Mouse (Mus musculus) kidney, postnatal 0 days (tissue): ENCODE results near the gene Irf7. TPM values are rescaled to one million over a fixed set of nuclear protein-coding genes. Genes with fewer than 3 reads are reported as not detected.

ENCODE experiments used
- ATAC-seq: fragments of 200-750 bp; cut with Nextera tagmentation; replicated peaks from 2 replicates; pipeline ENCODE4 v1.8.0; 2017; ENCODE audit warnings: low read depth, moderate number of reproducible peaks, moderate TSS enrichment, moderate library complexity; ENCODE audit not compliant: low FRiP score
- DNase-seq: peaks from one replicate; pipeline ENCODE4 v3.0.0-alpha.2; 2016; ENCODE audit warnings: low spot score
- H3K27ac ChIP-seq: fragments of 300-500 bp; sonication (generic); 2 replicates; pipeline ENCODE4 v1.5.1; 2014; ENCODE audit warnings: mild to moderate bottlenecking
- H3K27me3 ChIP-seq: fragments of 300-500 bp; sonication (generic); 2 replicates; pipeline ENCODE4 v1.6.1; 2014; ENCODE audit warnings: low read length, mixed read lengths; ENCODE audit not compliant: insufficient read depth
- H3K36me3 ChIP-seq: fragments of 300-500 bp; sonication (generic); 2 replicates; pipeline ENCODE4 v1.6.1; 2014; ENCODE audit warnings: low read length, mixed read lengths; ENCODE audit not compliant: insufficient read depth
- H3K4me1 ChIP-seq: fragments of 300-500 bp; sonication (generic); replicated peaks from 2 replicates; pipeline ENCODE4 v1.6.1; 2014; ENCODE audit warnings: antibody characterized with exemption, low read length, mixed read lengths; ENCODE audit not compliant: insufficient read depth
- H3K4me2 ChIP-seq: fragments of 300-500 bp; sonication (generic); 2 replicates; pipeline ENCODE4 v1.6.1; 2014; ENCODE audit warnings: mild to moderate bottlenecking, low read length, moderate library complexity, mixed read lengths
- H3K4me3 ChIP-seq: fragments of 300-500 bp; sonication (generic); replicated peaks from 2 replicates; pipeline ENCODE4 v1.5.1; 2014; ENCODE audit warnings: low read depth, low read length
- H3K9ac ChIP-seq: fragments of 300-500 bp; sonication (generic); 2 replicates; pipeline ENCODE4 v1.6.1; 2014; ENCODE audit warnings: low read depth, low read length
- H3K9me3 ChIP-seq: fragments of 300-500 bp; sonication (generic); replicated peaks from 2 replicates; pipeline ENCODE4 v1.6.1; 2016; ENCODE audit warnings: low read length, inconsistent platforms, mixed read lengths
- CTCF ChIP-seq: IDR thresholded peaks from 2 replicates; pipeline ENCODE4 v1.5.1; 2016; ENCODE audit warnings: antibody characterized with exemption, low read depth, mild to moderate bottlenecking, moderate library complexity
- WGBS: fragments of 180-500 bp; shearing (Covaris S2); extraction: QIAGEN DNeasy Blood & Tissue Kit; methylation state at CpG from one replicate; pipeline ENCODE4 v1.1.7; 2014; 5-methylcytosine and 5-hydroxymethylcytosine counted together
- polyA plus RNA-seq: library from polyadenylated mRNA; unstranded; fragments of >200 nt; fragmentation: Nextera tagmentation; extraction: Ambion mirVana; gene quantifications from 2 replicates; pipeline ENCODE4 v1.2.1, GENCODE M21; 2015

Gene Irf7
- polyA plus RNA-seq, 1 experiment from 2014 or later: 21.1 TPM

GRCm38 (mm10) chr7:141301386-141301785, 35.1 kb upstream of the Irf7 start:
- Histone ChIP-seq H3K27me3 (no peaks in the 10 kb centered on the region), H3K27ac (no peak overlapping the region), H3K9ac (no peak overlapping the region), H3K9me3 (no peaks in the 10 kb centered on the region), H3K4me2 (no peak overlapping the region), H3K36me3 (peaks cover 37% of the 10 kb centered on the region), H3K4me1 (no peaks in the 10 kb centered on the region), H3K4me3 (no peak overlapping the region)
- DNase-seq: no peak
- ATAC-seq: no peak
- 98% methylated on average over 9 of the region's 9 CpGs for WGBS
- no peak for TF ChIP-seq CTCF

GRCm38 (mm10) chr7:141299175-141299574, 32.9 kb upstream of the Irf7 start:
- peaks cover 27% of the 10 kb centered on the region for H3K36me3 ChIP-seq
- no peak for DNase-seq
- H3K4me2 ChIP-seq: no peak overlapping the region

GRCm38 (mm10) chr7:141297926-141298650, 31.8 kb upstream of the Irf7 start:
- Histone ChIP-seq H3K4me3 (no peak overlapping the region), H3K9ac (no peak overlapping the region), H3K27ac (no peak overlapping the region), H3K9me3 (no peaks in the 10 kb centered on the region), H3K4me2 (no peak overlapping the region), H3K27me3 (peaks cover 16% of the 10 kb centered on the region), H3K36me3 (peaks cover 21% of the 10 kb centered on the region), H3K4me1 (peaks cover 10% of the 10 kb centered on the region; the same call in 1 of the 2 replicates)
- ATAC-seq (no peak), DNase-seq (no peak)
- TF ChIP-seq CTCF: no peak
- 72% methylated on average over 3 of the region's 3 CpGs for WGBS

More at GRCm38 (mm10) chr7:141299175-141299574, 32.9 kb upstream of the Irf7 start:
- H3K27me3 ChIP-seq: peaks cover 6% of the 10 kb centered on the region; the same call in 1 of the 2 replicates
- no peak for TF ChIP-seq CTCF
- no peak for ATAC-seq
- H3K4me3 ChIP-seq: no peak overlapping the region
- no peaks in the 10 kb centered on the region for H3K9me3 ChIP-seq
- H3K4me1 ChIP-seq: peaks cover 5% of the 10 kb centered on the region; the same call in 1 of the 2 replicates
- H3K9ac ChIP-seq: no peak overlapping the region
- 95% methylated on average over 8 of the region's 8 CpGs for WGBS
- H3K27ac ChIP-seq: no peak overlapping the region

- peak overlapping the region; percentile 63 for H3K4me2 ChIP-seq
- H3K27me3 ChIP-seq: peaks cover 22% of the 10 kb centered on the region
- DNase-seq (no peak), ATAC-seq (no peak)
- no peaks in the 10 kb centered on the region for H3K9me3 ChIP-seq
- H3K4me3 ChIP-seq: peak overlapping the region; percentile 29
- no peak for TF ChIP-seq CTCF
- no peaks in the 10 kb centered on the region for H3K36me3 ChIP-seq
- peak overlapping the region; percentile 46 for H3K9ac ChIP-seq
- 9% methylated on average over 19 of the region's 22 CpGs for WGBS
- H3K4me1 ChIP-seq: peaks cover 12% of the 10 kb centered on the region; the same call in 1 of the 2 replicates
- H3K27ac ChIP-seq: no peak overlapping the region
Observed at GRCm38 (mm10) chr7:141294479-141294878, 28.2 kb upstream of the Irf7 start.

- no peak for TF ChIP-seq CTCF
Observed at GRCm38 (mm10) chr7:141293852-141294471, 27.7 kb upstream of the Irf7 start.

GRCm38 (mm10) chr7:141292583-141293388, 26.5 kb upstream of the Irf7 start:
- Histone ChIP-seq H3K27me3 (peaks cover 22% of the 10 kb centered on the region), H3K36me3 (no peaks in the 10 kb centered on the region), H3K9ac (0 out of 2 replicates have a peak overlapping the region, but pooled peaks have one; percentile 44), H3K27ac (no peak overlapping the region), H3K4me1 (peaks cover 12% of the 10 kb centered on the region; the same call in 1 of the 2 replicates), H3K9me3 (no peaks in the 10 kb centered on the region), H3K4me3 (peak overlapping the region; percentile 44; the same call in 1 of the 2 replicates), H3K4me2 (peak overlapping the region; percentile 68)
- no peak for TF ChIP-seq CTCF
- WGBS: 57% methylated on average over 15 of the region's 15 CpGs
- ATAC-seq (no peak), DNase-seq (no peak)

More at GRCm38 (mm10) chr7:141293852-141294471, 27.7 kb upstream of the Irf7 start:
- H3K27ac ChIP-seq: no peak overlapping the region
- ATAC-seq (peak; percentile 9; the same call in 1 of the 2 replicates), DNase-seq (peak; percentile 33)
- H3K27me3 ChIP-seq: peaks cover 22% of the 10 kb centered on the region
- 1% methylated on average over 53 of the region's 53 CpGs for WGBS
- H3K9me3 ChIP-seq: no peaks in the 10 kb centered on the region
- H3K9ac ChIP-seq: peak overlapping the region; percentile 46
- H3K36me3 ChIP-seq: no peaks in the 10 kb centered on the region
- H3K4me3 ChIP-seq: peak overlapping the region; percentile 29
- H3K4me2 ChIP-seq: peak overlapping the region; percentile 63
- peaks cover 12% of the 10 kb centered on the region; the same call in 1 of the 2 replicates for H3K4me1 ChIP-seq
